Mouse (Mus musculus) pancreas, adult 10 weeks (tissue): Measurements from ENCODE around the gene Ccdc73. TPM values are rescaled to one million over a fixed set of nuclear protein-coding genes. Genes with fewer than 3 reads are reported as not detected.

Source experiments
- polyA plus RNA-seq: library from polyadenylated mRNA; stranded (reverse); fragments of 350-450 nt; fragmentation: Illumina TruSeq; extraction: RNeasy Lipid Tissue Mini Kit (QIAGEN cat#74804); gene quantifications from one replicate; pipeline ENCODE4 v1.2.3, GENCODE M21; 2015; ENCODE audit warnings: low read depth, low replicate concordance; ENCODE audit not compliant: insufficient read depth

The Ccdc73 gene
- polyA plus RNA-seq, result not detected

DNA sequence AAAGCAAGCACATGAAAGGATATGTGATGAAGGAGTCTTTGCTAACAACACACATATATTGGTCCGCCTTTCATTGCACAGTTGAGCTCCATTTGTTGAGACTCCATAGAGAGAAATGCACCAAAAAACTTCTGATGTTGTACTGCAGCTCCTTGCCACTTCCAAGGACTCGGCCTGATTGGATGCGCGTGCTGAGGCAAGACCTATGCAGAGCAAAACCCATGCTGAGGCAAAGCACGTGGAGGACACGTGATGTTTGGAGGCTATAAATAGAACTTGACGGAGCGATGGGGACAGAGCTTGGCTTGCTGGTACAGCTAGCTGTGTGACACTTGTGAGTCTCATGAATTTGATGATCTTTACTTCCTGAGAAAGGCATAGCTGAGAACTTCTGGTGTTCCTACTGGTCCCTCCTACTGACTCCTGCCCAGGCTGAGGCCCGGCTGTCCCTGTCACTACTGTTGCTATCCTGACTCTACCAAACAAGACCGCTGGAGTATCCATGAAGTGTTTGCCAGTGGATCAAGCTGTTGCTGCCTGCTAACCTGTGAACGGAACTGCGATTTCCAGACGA, at the start of gene Ccdc73:
Gene Ccdc73 (plus strand): TSS at position 524 of the 574 bp plus-strand sequence.

DNA sequence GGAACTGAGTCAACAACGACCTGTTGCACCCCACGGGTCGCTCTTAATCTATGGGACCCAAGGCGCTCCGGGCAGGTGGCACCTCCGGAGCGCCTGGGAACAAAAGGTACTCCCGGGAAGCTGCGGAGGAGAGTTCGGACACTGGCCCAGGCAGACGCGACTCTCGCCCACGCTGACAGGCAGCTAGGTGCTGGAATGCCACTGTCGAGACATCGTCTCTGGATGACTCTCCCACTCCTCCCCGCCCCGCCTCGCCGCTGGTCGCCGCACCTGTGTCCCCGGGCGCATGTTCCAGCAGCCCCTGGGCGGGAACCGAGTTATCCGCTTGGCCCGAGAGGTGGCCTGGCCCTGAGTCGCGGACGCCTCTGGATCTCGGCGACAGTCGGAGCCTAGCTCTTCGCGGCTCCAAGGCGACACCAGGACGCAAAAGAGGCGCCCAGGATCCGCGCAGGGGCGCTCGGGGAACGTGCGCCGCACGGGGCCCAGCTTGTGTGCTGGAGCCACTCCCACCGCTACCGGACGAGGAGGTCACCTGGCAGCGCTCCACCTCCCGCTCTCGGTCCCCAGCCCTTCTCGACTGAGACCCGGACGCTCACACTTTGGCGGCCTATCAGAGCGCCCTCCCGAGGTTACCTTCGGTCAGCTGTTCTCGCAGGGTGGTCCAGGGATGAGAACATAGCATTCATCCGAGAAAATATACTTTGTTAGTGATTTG, 18.2 kb upstream of the Ccdc73 start, which contains the start of gene Prrg4:
Gene Prrg4 (minus strand): TSS at position 601 of the 715 bp plus-strand sequence.

DNA sequence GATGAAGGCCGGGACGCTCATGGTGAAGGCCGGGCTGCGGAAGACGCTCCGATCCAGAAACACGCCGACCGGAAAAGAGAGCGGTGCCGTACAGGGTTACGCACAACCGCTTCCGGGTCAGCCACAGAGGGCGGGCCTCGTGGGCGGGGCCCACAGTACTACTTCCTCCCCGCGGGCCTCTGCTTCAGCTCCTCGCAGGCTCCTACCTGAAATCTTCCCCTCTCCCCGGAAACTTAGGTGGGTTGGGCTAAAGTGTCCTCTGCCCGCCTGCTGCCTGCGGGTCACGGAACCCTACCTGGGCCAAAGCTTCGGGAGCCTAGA, 149.3 kb downstream of the Ccdc73 start, which contains the start of gene Eif3m:
Gene Eif3m (minus strand): TSS at position 114 of the 321 bp plus-strand sequence.

Other genes starting within 250 kb of the Ccdc73 start
- 3.4 TPM for gene Tcp11l1, start 155.6 kb upstream of the Ccdc73 start, polyA plus RNA-seq
- gene Pin1rt1, start 151.4 kb upstream of the Ccdc73 start, polyA plus RNA-seq, result not detected
- gene Depdc7, start 124.9 kb upstream of the Ccdc73 start, polyA plus RNA-seq, result 0.46 TPM
- gene Qser1, start 51.0 kb upstream of the Ccdc73 start, polyA plus RNA-seq, result 3.6 TPM
- gene Prrg4, start 17.9 kb upstream of the Ccdc73 start, polyA plus RNA-seq, result 0.28 TPM
- 51.6 TPM for gene Eif3m, start 149.3 kb downstream of the Ccdc73 start, polyA plus RNA-seq
- not detected for gene Gm11060, start 224.2 kb downstream of the Ccdc73 start, polyA plus RNA-seq